Mouse (Mus musculus): Measurements from ENCODE around the gene Arnt2.
A peak's percentile ranks its signal among the peaks of the same experiment; 100 is the strongest.

Arnt2 gene

GRCm38 (mm10) chr7:84286526-84287225, 123.3 kb downstream of the Arnt2 start:
- no peak for DNase-seq (ENCODE audit: low spot score)

DNA sequence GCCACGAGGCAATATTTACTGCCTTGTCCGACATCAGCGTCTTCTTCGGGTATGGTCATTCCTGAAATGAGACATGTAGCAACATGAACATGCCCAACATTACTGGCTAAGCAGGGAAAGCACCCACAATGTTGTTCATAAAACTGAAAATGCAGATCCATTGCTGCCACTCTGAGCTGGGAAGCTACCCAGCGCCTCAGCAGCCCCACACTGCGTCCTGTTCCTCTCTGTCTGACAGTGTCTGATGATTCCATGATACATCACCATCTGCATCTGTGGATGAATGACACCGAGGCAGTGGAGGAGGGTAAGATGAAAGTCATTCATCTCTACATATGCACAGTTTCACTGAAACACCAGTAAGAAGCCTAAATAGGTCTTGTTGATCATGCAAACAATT, 124.2 kb downstream of the Arnt2 start:
- DNase-seq (ENCODE audit: low spot score): no peak

GRCm38 (mm10) chr7:84284974-84285373, 125.0 kb downstream of the Arnt2 start:
- no peak for DNase-seq (ENCODE audit: low spot score)

DNA sequence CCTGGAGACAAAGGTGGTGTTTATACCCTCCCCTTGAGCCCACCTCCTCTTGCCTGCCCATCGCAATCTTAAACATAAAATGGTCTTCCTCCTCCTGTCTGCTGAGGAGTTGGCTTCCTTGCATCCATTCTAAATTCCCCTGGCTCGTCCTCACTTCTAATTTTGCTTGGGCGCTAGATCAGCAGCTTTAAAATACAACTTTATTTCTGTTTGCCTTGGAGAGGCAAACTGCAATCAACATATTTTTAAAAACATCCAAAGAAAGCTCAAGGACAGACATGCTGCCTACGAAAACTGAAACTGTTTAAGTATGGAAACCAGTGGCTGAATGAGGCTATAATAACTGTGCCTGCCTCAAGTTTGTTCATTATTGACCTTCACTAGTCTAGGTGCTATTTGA, 127.7 kb downstream of the Arnt2 start:
- DNase-seq (ENCODE audit: low spot score): no peak

DNA sequence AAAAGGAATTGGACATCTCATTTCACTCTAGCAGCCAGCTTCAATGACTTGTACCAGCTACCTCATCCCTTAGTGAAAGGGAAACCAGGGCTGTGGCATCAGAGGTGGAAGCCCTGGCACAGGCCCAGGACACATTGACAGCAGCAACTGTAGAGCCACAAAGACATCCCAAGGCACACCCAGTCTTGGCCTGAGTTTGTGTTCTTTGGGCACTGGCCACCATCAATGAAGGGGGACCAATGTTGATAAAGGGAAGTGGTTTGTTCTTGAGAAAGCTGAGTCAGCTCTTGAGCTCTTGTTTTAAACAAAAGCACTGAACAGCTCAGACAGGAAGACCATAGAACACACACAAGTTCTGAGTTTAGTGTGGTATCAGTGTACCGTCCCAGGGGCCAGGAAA, 130.7 kb downstream of the Arnt2 start:
- DNase-seq (ENCODE audit: low spot score): no peak

DNA sequence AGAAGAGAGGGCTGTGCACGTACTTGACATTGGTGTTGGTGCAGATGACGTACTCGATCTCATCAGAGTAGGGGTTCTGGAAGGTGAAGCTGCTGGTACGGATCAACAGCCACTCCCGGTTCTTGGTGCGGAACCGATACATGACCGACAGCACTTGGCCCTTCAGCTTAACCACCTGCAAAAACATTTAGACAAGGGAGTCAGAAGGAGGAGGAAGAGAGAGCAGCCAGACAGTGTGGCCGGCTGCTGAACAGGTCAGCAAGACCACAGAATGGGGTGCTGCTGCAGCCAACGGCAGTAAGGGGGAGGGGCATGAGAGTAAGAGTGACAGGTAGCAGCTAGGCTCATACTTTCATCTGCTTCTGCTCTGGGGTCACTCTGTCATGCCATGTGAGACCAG, 134.7 kb downstream of the Arnt2 start:
- DNase-seq (ENCODE audit: low spot score): no peak

- DNase-seq (ENCODE audit: low spot score): no peak
Observed at GRCm38 (mm10) chr7:84273930-84274329, 136.0 kb downstream of the Arnt2 start.

- peak; percentile 81 for DNase-seq (ENCODE audit: low spot score)
Observed at GRCm38 (mm10) chr7:84272206-84272818, 137.7 kb downstream of the Arnt2 start.

DNA sequence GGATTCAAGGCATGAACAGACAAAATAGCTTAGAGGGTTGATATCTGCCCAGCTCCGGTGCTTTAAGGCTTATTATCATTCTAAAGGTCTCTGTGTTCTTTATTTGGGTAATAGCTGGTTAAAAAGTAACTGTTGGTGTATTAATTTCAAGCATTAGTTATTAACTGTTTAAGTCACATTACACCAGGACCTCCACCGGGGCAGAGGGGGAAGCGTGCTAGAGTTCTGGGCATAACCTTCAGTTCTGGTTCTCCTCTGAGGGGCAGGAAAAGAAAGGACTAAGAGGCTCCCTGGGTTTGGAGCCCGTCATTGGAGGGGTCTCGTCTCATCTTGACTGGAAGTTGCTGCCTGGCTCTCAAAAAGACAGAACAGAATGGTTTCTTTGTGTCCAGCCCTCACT, 138.5 kb downstream of the Arnt2 start:
- no peak for DNase-seq (ENCODE audit: low spot score)

DNA sequence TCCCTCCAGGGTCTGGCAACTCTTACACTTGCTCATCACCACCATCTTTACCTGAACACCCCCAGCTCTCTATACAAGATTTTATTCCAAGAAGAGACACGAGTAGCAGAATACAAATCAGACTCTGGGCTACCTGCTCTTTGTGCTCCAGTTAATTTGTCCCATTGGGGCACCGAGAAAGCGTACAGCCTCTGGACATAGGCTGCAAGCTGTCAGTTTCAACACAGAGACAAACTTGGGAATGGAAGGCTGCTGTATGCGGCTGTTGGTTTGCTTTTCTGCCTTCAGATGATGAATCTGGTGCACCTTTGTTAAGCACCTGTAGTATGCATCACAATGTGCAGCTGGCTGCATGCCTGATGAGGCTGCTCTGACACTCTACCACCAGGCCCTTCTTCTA, 146.5 kb downstream of the Arnt2 start:
- DNase-seq (ENCODE audit: low spot score): no peak

DNA sequence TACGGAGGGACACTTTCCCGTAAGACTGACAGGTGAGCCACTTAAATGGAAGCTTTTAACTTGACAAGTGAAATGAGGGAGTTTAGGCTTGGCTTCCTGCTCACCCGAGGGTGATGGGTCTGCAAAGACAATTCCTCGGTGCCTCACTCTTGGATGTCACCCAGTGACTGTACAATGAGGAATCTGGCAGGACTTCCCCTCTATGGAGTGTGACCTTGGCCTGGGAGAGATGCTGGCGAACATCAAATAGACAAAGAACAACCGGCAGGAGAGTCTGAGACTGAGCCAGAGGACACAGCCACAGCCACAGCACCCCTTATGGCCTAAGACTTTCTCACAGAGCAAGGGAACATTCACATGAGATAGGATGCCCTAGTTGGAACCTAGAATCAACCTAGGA, 148.6 kb downstream of the Arnt2 start:
- DNase-seq (ENCODE audit: low spot score): no peak

GRCm38 (mm10) chr7:84260401-84260800, 149.6 kb downstream of the Arnt2 start:
- DNase-seq (ENCODE audit: low spot score): no peak

DNA sequence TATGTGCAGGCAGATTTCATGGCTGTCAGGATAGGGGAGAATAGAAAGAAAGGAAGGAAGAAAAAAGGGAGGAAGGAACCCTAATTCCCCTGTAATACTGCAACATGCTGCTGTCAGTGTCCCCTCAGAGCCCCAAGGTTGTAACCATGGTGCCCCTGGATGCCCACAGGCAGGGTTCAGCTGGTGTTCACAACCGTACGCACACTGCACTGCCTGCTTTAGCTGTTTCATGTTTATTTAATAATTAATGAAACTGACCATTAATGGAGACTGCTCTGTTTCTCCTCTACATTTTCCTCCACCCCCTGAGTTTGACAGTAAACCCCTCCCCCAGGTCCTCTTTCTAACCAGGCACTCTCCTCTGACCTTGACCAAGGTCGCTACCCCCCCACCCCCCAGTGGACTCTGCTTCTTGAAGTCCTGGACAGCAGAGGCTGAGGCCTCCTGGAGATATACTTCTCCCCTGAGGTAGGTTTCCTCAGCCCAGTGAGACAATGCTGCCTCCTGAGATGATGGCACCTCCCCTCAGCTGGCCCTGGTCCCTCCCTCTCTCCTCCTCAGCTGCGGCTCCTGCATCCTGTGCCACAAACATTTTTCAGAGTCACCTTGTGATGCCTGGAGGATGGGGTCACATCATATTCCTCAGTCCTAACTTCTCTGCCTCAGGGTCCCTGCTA, 150.5 kb downstream of the Arnt2 start:
- DNase-seq (ENCODE audit: low spot score): no peak

GRCm38 (mm10) chr7:84256661-84257060, 153.3 kb downstream of the Arnt2 start:
- no peak for DNase-seq (ENCODE audit: low spot score)

- DNase-seq (ENCODE audit: low spot score): no peak
Observed at GRCm38 (mm10) chr7:84256245-84256644, 153.7 kb downstream of the Arnt2 start.

DNA sequence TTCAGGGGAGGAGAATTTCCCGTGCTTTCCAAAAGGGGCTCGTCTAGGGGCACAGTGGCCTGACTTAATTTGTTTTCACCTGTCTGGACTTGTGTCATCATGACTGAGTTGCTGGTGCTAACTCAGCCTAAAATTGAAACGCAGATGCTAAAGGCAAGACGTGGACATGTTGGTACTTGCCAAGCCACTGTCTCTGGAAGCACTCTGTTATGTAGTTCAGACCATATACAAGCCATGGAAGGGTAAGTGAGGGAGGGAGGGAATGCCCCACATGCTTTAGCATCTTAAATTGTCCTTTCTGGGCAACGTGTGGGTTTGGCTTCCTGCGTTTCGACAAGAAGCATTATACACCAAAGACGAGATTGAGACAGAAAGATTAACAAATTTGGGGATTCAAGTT, 155.1 kb downstream of the Arnt2 start:
- no peak for DNase-seq (ENCODE audit: low spot score)

DNA sequence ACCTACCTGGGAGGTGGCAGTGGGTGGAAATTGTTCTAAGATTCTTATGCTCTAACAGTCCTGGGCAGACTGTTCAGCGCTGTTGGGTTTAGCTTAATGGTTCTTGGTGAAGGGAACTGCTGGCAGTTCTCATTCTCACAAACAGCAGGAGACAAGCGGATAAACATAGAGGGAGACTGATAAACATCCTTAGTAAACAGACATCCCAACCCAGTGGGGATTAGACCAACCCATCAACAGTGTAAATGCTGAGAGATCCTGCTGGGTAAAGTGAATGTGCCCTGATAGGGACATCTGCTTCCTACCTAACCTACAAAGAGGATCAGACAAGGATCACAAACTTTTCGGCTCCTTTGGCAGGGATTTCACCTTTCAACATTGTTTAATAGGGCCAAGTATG, 155.7 kb downstream of the Arnt2 start:
- DNase-seq (ENCODE audit: low spot score): no peak

- DNase-seq (ENCODE audit: low spot score): no peak
Observed at GRCm38 (mm10) chr7:84251667-84252066, 158.3 kb downstream of the Arnt2 start.

DNA sequence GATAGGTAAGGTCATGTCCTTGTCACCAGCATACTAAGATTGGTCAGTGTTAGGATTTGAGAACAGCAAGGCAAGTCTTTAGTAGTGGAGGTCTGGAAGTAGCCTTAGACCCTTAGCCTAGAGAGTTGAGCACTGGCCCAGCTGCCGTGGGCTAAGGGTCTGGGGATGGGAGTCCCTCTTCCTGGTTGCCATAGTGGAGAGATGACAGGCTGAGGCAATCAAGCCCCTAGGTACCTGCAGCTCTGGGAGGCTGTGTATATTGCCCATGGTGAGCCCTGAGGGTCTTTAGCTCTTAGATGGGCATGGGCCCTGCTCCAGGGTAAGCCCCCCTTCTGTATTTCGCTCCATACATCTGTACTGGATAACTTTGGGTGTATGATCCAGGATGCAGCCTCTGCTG, 159.2 kb downstream of the Arnt2 start:
- no peak for DNase-seq (ENCODE audit: low spot score)

DNA sequence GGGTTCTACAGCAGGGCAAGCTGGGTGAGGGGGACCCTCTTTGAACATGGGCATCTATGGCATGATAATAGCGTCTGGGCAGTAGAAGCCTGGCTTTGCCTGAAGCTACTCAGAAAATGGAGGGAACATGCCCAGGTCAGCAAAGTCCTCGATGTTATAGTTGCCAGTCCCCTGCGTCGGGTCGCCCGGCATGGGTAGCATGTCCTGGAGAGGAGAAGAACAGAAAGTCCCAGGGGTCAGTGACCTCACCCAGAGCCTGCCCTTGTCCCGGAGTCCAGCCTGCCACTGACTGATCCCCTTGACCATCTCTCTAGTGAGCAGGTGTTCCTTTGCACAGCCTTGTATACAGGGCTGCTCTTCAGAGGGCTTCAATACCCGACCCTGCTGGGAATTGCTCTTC, 160.0 kb downstream of the Arnt2 start:
- no peak for DNase-seq (ENCODE audit: low spot score)

GRCm38 (mm10) chr7:84249381-84249780, 160.6 kb downstream of the Arnt2 start:
- DNase-seq (ENCODE audit: low spot score): no peak

DNA sequence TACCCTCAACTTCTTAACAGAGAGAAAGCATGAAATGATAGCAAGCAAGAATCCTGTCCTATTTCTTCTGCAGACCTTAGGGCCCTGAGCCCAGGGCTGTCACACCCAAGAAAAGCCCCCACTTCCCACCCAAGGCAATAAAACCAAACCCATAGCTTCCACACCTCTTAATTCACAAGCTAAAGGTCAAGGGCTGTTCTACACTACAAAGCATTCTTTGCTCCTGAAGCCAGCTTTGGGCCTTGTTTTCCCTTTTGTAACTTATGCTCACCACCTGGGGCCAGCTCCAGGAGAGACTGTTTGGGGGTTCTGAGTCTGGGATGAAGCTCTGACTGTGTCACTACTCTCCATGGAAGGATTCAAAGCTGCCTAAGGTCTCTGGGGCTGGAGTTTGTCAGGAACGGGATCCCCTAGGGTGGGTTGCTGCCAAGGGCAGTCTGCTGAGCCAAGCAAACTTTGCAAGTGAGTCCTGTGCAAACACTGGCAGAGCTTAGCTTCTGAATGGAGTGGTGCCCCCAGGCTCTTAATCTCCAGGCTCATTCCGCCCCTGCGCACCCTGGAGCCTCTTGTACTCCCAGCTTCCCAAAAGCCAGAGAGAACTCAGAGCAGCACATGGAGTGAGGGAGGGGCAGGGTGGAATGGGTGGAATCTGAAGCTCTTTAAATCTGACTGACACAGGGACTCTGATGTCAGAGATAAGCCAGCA, 161.9 kb downstream of the Arnt2 start:
- no peak for DNase-seq (ENCODE audit: low spot score)

DNA sequence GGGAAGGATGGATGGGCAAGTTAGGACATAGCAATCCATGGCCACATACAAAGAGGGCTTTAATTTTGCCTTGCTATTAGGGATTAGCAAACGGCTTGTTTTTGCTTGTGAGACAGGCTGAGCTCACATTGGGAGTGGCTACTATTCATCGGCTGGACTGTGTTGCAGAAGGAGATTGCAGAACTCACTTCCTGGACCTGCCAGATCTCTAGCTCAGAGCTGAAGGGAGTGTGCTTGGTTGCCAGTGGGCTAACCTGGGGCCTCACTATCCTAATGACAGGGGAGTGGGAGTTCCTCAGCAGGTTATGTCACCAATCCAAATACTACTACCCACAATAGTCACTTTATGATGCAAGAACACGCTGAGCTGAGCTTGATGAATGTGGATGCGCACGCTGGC, 163.1 kb downstream of the Arnt2 start:
- DNase-seq (ENCODE audit: low spot score): no peak
